Mouse (Mus musculus) limb, embryonic 13.5 days (tissue): ENCODE data around the gene Gm11555. TPM values are rescaled to one million over a fixed set of nuclear protein-coding genes. Genes with fewer than 3 reads are reported as not detected.

Source experiments
- polyA plus RNA-seq: library from polyadenylated mRNA; unstranded; fragments of >200 nt; fragmentation: Nextera tagmentation; extraction: Ambion mirVana; gene quantifications from 2 replicates; pipeline ENCODE4 v1.2.1, GENCODE M21; 2015

The Gm11555 gene
- polyA plus RNA-seq, 1 experiment from 2014 or later: not detected

Other genes starting within 250 kb of the Gm11555 start
- not detected in 2 replicates for gene Krt12, start 228.0 kb downstream of the Gm11555 start, polyA plus RNA-seq
- gene Krt20, start 212.1 kb downstream of the Gm11555 start, polyA plus RNA-seq: 0.34 and 0.47 TPM in 2 replicates
- gene Krt23, start 157.1 kb downstream of the Gm11555 start, polyA plus RNA-seq: 0.28 and 0.33 TPM in 2 replicates
- not detected in 2 replicates for gene Krt39, start 128.9 kb downstream of the Gm11555 start, polyA plus RNA-seq
- not detected in 2 replicates for gene Krt40, start 107.1 kb downstream of the Gm11555 start, polyA plus RNA-seq
- not detected in 2 replicates for gene Krtap3-3, start 99.4 kb downstream of the Gm11555 start, polyA plus RNA-seq
- not detected in 2 replicates for gene Krtap3-2, start 93.4 kb downstream of the Gm11555 start, polyA plus RNA-seq
- not detected in 2 replicates for gene Gm11939, start 90.8 kb downstream of the Gm11555 start, polyA plus RNA-seq
- gene Krtap3-1, start 83.6 kb downstream of the Gm11555 start, polyA plus RNA-seq: not detected in 2 replicates
- gene Krtap1-5, start 69.2 kb downstream of the Gm11555 start, polyA plus RNA-seq: not detected in 2 replicates
- gene Krtap1-4, start 66.6 kb downstream of the Gm11555 start, polyA plus RNA-seq: not detected in 2 replicates
- gene Krtap1-3, start 58.9 kb downstream of the Gm11555 start, polyA plus RNA-seq: not detected in 2 replicates
- gene Krtap9-3, start 52.1 kb downstream of the Gm11555 start, polyA plus RNA-seq: not detected in 2 replicates
- not detected in 2 replicates for gene Gm11938, start 46.9 kb downstream of the Gm11555 start, polyA plus RNA-seq
- gene Gm11937, start 40.0 kb downstream of the Gm11555 start, polyA plus RNA-seq: not detected in 2 replicates
- gene Krtap2-4, start 35.4 kb downstream of the Gm11555 start, polyA plus RNA-seq: not detected in 2 replicates
- gene Gm11562, start 29.8 kb downstream of the Gm11555 start, polyA plus RNA-seq: not detected in 2 replicates
- not detected in 2 replicates for gene Krtap4-1, start 22.0 kb downstream of the Gm11555 start, polyA plus RNA-seq
- gene Krtap4-2, start 15.2 kb downstream of the Gm11555 start, polyA plus RNA-seq: not detected in 2 replicates
- gene Krtap4-7, start 6.1 kb downstream of the Gm11555 start, polyA plus RNA-seq: not detected in 2 replicates
- not detected in 2 replicates for gene Gm11563, start 8.7 kb upstream of the Gm11555 start, polyA plus RNA-seq
- gene Krtap4-6, start 15.7 kb upstream of the Gm11555 start, polyA plus RNA-seq: not detected in 2 replicates
- not detected in 2 replicates for gene Gm14190, start 40.5 kb upstream of the Gm11555 start, polyA plus RNA-seq
- not detected in 2 replicates for gene Gm14180, start 84.1 kb upstream of the Gm11555 start, polyA plus RNA-seq
- not detected in 2 replicates for gene Gm11595, start 122.7 kb upstream of the Gm11555 start, polyA plus RNA-seq
- gene Krtap4-8, start 130.5 kb upstream of the Gm11555 start, polyA plus RNA-seq: not detected in 2 replicates
- not detected in 2 replicates for gene Krtap4-9, start 135.0 kb upstream of the Gm11555 start, polyA plus RNA-seq
- not detected in 2 replicates for gene Gm11596, start 143.2 kb upstream of the Gm11555 start, polyA plus RNA-seq
- gene Gm11569, start 148.7 kb upstream of the Gm11555 start, polyA plus RNA-seq: not detected in 2 replicates
- gene Gm11554, start 154.2 kb upstream of the Gm11555 start, polyA plus RNA-seq: not detected in 2 replicates
- gene Krtap4-13, start 159.7 kb upstream of the Gm11555 start, polyA plus RNA-seq: not detected in 2 replicates
- gene Gm11564, start 165.4 kb upstream of the Gm11555 start, polyA plus RNA-seq: not detected in 2 replicates
- not detected in 2 replicates for gene 2300003K06Rik, start 187.8 kb upstream of the Gm11555 start, polyA plus RNA-seq
- gene Krtap4-16, start 201.4 kb upstream of the Gm11555 start, polyA plus RNA-seq: not detected in 2 replicates
- not detected in 2 replicates for gene Gm11568, start 207.7 kb upstream of the Gm11555 start, polyA plus RNA-seq
- gene Gm11559, start 214.2 kb upstream of the Gm11555 start, polyA plus RNA-seq: not detected in 2 replicates
- gene Krtap9-1, start 223.2 kb upstream of the Gm11555 start, polyA plus RNA-seq: not detected in 2 replicates
- not detected in 2 replicates for gene Gm11567, start 229.0 kb upstream of the Gm11555 start, polyA plus RNA-seq